ENCODE assay signal across 16 mouse cellular contexts in the genomic region with DNA sequence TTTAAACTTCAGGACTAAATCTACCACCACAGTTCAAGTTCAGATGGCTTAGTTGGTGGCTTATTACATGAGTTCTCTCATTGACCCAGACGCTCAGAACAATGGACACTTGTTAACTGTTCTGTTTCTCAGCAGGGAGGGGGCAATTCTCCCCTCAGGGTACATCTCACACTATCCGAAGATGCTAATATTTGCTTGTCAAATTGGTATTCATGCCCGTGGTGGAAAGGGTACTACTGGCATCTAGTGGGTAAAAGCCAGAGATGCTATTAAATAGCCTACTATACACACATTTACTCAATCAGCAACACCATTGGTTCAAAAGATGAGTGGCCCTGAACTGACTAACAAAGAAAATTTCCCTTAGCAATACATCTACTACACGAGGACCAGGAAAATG. TPM values are rescaled to one million over a fixed set of nuclear protein-coding genes. Genes with fewer than 3 reads are reported as not detected.
DNase-seq lines count a peak whose midpoint lies in the region; ATAC-seq and TF ChIP-seq lines count a peak whose summit lies in the region.
"Had no signal": no experiment of that assay in that cellular context is flagged by ENCODE, and none has a peak within 500 bp of the region (broad histone marks: within the 10 kb centered on the region; RNA-seq: fewer than 3 reads in every experiment).

No protein-coding gene starts in this region.

- H3K4me2 ChIP-seq in liver, postnatal 0 days (ENCODE audit: low read depth, low read length): no peak overlapping the region
- no peak overlapping the region for H3K4me2 ChIP-seq in liver, embryonic 11.5 days
- H3K4me2 ChIP-seq: stomach, embryonic 15.5 days had no signal

- H3K27me3 ChIP-seq in liver, postnatal 0 days (ENCODE audit: insufficient read depth, low read length): no peaks in the 10 kb centered on the region
- H3K27me3 ChIP-seq in liver, embryonic 11.5 days (replicated peaks; ENCODE audit: control insufficient read depth, insufficient read depth, low read length): no peaks in the 10 kb centered on the region
- H3K27me3 ChIP-seq: stomach, embryonic 15.5 days had no signal

- intact Hi-C loops in gastrocnemius, adult 2 months (cut with DNase I): loop anchor here (2.0 kb wide), 1 partner anchor 238 kb away; no protein-coding TSS in a partner anchor

- H3K9ac ChIP-seq in liver, postnatal 0 days (replicated peaks): no peak overlapping the region
- no peak overlapping the region for H3K9ac ChIP-seq in liver, embryonic 11.5 days (ENCODE audit: low read depth, low read length)
- H3K9ac ChIP-seq: stomach, embryonic 15.5 days had no signal

- no peaks in the 10 kb centered on the region for H3K9me3 ChIP-seq in liver, postnatal 0 days (ENCODE audit: low read length)
- H3K9me3 ChIP-seq in liver, embryonic 11.5 days (ENCODE audit: control insufficient read depth, low read length): no peaks in the 10 kb centered on the region
- H3K9me3 ChIP-seq: limb, embryonic 10.5 days; stomach, embryonic 15.5 days had no signal

- H3K4me1 ChIP-seq in liver, postnatal 0 days (ENCODE audit: insufficient read depth): no peaks in the 10 kb centered on the region
- H3K4me1 ChIP-seq in liver, embryonic 11.5 days (replicated peaks; ENCODE audit: control insufficient read depth, insufficient read depth, low read length): no peaks in the 10 kb centered on the region
- H3K4me1 ChIP-seq: limb, embryonic 10.5 days; stomach, embryonic 15.5 days had no signal

- no peak overlapping the region for H3K4me3 ChIP-seq in gastrocnemius, adult 2 months
- H3K4me3 ChIP-seq in liver, postnatal 0 days (ENCODE audit: low read depth, low read length): no peak overlapping the region
- no peak overlapping the region for H3K4me3 ChIP-seq in liver, embryonic 11.5 days (ENCODE audit: low read depth, low read length)
- H3K4me3 ChIP-seq: limb, embryonic 10.5 days; myocyte; stomach, embryonic 15.5 days had no signal

- TF ChIP-seq CTCF in gastrocnemius, adult 2 months (IDR thresholded peaks at IDR 0.05): peak; percentile 55
- peak; percentile 53 for TF ChIP-seq CTCF in liver, postnatal 0 days (IDR thresholded peaks at IDR 0.05; ENCODE audit: low read depth)

- no peak overlapping the region for H3K27ac ChIP-seq in gastrocnemius, adult 2 months
- H3K27ac ChIP-seq in liver, postnatal 0 days (ENCODE audit: low read depth): no peak overlapping the region
- H3K27ac ChIP-seq in liver, embryonic 11.5 days (ENCODE audit: low read depth, low read length): no peak overlapping the region
- H3K27ac ChIP-seq: limb, embryonic 10.5 days; macrophage; stomach, embryonic 15.5 days had no signal

- DNase-seq in gastrocnemius, adult 2 months: no peak
- no peak for DNase-seq in gastrocnemius, adult 18-20 months (ENCODE audit: low spot score)
- no peak for DNase-seq in liver, postnatal 0 days
- no peak for DNase-seq in liver, embryonic 11.5 days (ENCODE audit: low spot score)
- peak; percentile 43 for DNase-seq in adipocyte (ENCODE audit: low spot score)
- DNase-seq in layer of hippocampus, postnatal 10 days (ENCODE audit: low spot score in 2 of 2): peak; percentile 9 to 27
- DNase-seq in ovary, postnatal 10 days (ENCODE audit: low spot score): no peak
- no peak for DNase-seq in thymus, postnatal 0 days (ENCODE audit: low spot score)
- DNase-seq: gastrocnemius, postnatal 25 days; heart, postnatal 10 days; kidney, adult 8-10 months; right cerebral cortex, postnatal 14 days had no signal

- peaks cover 5% of the 10 kb centered on the region for H3K36me3 ChIP-seq in liver, postnatal 0 days (replicated peaks; ENCODE audit: insufficient read depth, low read length)
- no peaks in the 10 kb centered on the region for H3K36me3 ChIP-seq in liver, embryonic 11.5 days (ENCODE audit: control insufficient read depth, insufficient read depth, low read length)
- H3K36me3 ChIP-seq: limb, embryonic 10.5 days; stomach, embryonic 15.5 days had no signal

- 61% methylated on average over 4 of the region's 4 CpGs for WGBS in liver, postnatal 0 days (ENCODE audit: insufficient replicate concordance)
- 69% methylated on average over 4 of the region's 4 CpGs for WGBS in liver, embryonic 11.5 days

- no peak for TF ChIP-seq EP300 in liver, postnatal 0 days (IDR thresholded peaks at IDR 0.05; ENCODE audit: low read depth)

- no peak for ATAC-seq in liver, postnatal 0 days
- ATAC-seq in liver, embryonic 11.5 days (replicated peaks; ENCODE audit: low FRiP score): no peak

RNA-seq across cellular contexts. Expression of a gene that starts 15.4 kb away (rescaled TPM):
- total RNA-seq in gastrocnemius, adult 2 months (2021): 10 to 100 TPM; 37.7 to 44.9 TPM
- total RNA-seq in gastrocnemius, adult 18-20 months (2021): 10 to 100 TPM; 29.0 to 38.6 TPM
- 7.0 and 11.8 TPM in 2 replicates for polyA plus RNA-seq in liver, postnatal 0 days (2015; fragmentation: Nextera tagmentation; extraction: Ambion mirVana)
- polyA plus RNA-seq in liver, embryonic 11.5 days (2014; fragmentation: Nextera tagmentation; extraction: Ambion mirVana): 0.10 and 0.56 TPM in 2 replicates
- 1 to 10 TPM; 5.9 to 6.3 TPM for total RNA-seq in layer of hippocampus, postnatal 10 days (2021)
- 1.8 and 2.0 TPM in 2 replicates for polyA plus RNA-seq in thymus, postnatal 0 days (2015; fragmentation: Nextera tagmentation; extraction: Ambion mirVana)
- polyA plus RNA-seq: limb, embryonic 10.5 days; macrophage had no signal

RNA-seq across cellular contexts. Expression of a gene that starts 56.9 kb away (rescaled TPM):
- total RNA-seq in gastrocnemius, adult 2 months (2021): 10 to 100 TPM in 1 of 2 experiments, 1 to 10 TPM in 1; 7.4 to 13.2 TPM
- 10 to 100 TPM in 1 of 2 experiments, 1 to 10 TPM in 1; 8.4 to 12.9 TPM for total RNA-seq in gastrocnemius, adult 18-20 months (2021)
- 0.80 and 0.88 TPM in 2 replicates for polyA plus RNA-seq in liver, postnatal 0 days (2015; fragmentation: Nextera tagmentation; extraction: Ambion mirVana)
- 0.83 and 0.84 TPM in 2 replicates for polyA plus RNA-seq in liver, embryonic 11.5 days (2014; fragmentation: Nextera tagmentation; extraction: Ambion mirVana)
- 1 to 10 TPM; 7.1 to 7.6 TPM for total RNA-seq in layer of hippocampus, postnatal 10 days (2021)
- 0.38 and 0.49 TPM in 2 replicates for polyA plus RNA-seq in thymus, postnatal 0 days (2015; fragmentation: Nextera tagmentation; extraction: Ambion mirVana)

Comparison
In these comparisons a context has a peak if more than half of its experiments do, and no peak if none do; other contexts are left out.
1. DNase-seq: peak in adipocyte (single experiment) and layer of hippocampus, postnatal 10 days (2 of 2); none in gastrocnemius, adult 2 months (single experiment), gastrocnemius, adult 18-20 months (single experiment), liver, postnatal 0 days (single experiment), liver, embryonic 11.5 days (single experiment), ovary, postnatal 10 days (single experiment) and thymus, postnatal 0 days (single experiment).
2. RNA of a gene that starts 15.4 kb away (total RNA-seq): 37.7 to 44.9 TPM in gastrocnemius, adult 2 months and 29.0 to 38.6 TPM in gastrocnemius, adult 18-20 months; 5.9 to 6.3 TPM in layer of hippocampus, postnatal 10 days; every median in the first group is over 4 times any median in the second.